Mouse (Mus musculus): ENCODE data around the gene Mybl2. TPM values are rescaled to one million over a fixed set of nuclear protein-coding genes. Genes with fewer than 3 reads are reported as not detected.

Mybl2 gene
- total and polyA plus RNA-seq, 3 experiments, result 60.8 to 145 TPM; not detected in 1

- no peaks in the 10 kb centered on the region for H3K4me1 ChIP-seq (ENCODE audit: control insufficient read depth in 1 of 2, insufficient read depth in 2 of 2, low read length in 2 of 2)
- H3K27me3 ChIP-seq (ENCODE audit: control insufficient read depth in 1 of 2, insufficient read depth in 2 of 2, low read length in 2 of 2), result no peaks in the 10 kb centered on the region
- peaks cover 0 to 4% of the 10 kb centered on the region in 2 experiments; a peak in 2 of 4 replicates for H3K36me3 ChIP-seq (ENCODE audit: control insufficient read depth in 1 of 2, insufficient read depth in 2 of 2, low read length in 2 of 2)
- H3K79me2 ChIP-seq (ENCODE audit: control insufficient read depth, insufficient read depth, low read length, poor library complexity), result no peaks in the 10 kb centered on the region
- DNase-seq (ENCODE audit: low read depth, low spot score), result no peak
- H3K27ac ChIP-seq (ENCODE audit: control insufficient read depth, low read depth, low read length), result no peak overlapping the region
- H3K9ac ChIP-seq (ENCODE audit: control insufficient read depth, low read depth, low read length, poor library complexity, severe bottlenecking), result no peak overlapping the region
- H3K4me3 ChIP-seq (ENCODE audit: control insufficient read depth in 1 of 2, insufficient read depth in 1 of 2, low read depth in 2 of 2, low read length in 2 of 2), result no peak overlapping the region
- no peaks in the 10 kb centered on the region for H3K9me3 ChIP-seq (replicated peaks; ENCODE audit: insufficient read depth, low read length)
- no peak for TF ChIP-seq E2F4 (IDR thresholded peaks at IDR 0.05; ENCODE audit: borderline replicate concordance, low read depth, low read length)
- no peak for TF ChIP-seq GATA1 (IDR thresholded peaks at IDR 0.05; ENCODE audit: low read depth, low read length)
- no peak for TF ChIP-seq SIN3A (IDR thresholded peaks at IDR 0.05; ENCODE audit: low read length)
- no peak for TF ChIP-seq BHLHE40 (IDR thresholded peaks at IDR 0.05; ENCODE audit: borderline replicate concordance, low read depth, low read length)
- TF ChIP-seq POLR2AphosphoS2 (IDR thresholded peaks at IDR 0.05; ENCODE audit: low read length), result no peak
- no peak for TF ChIP-seq MYC (IDR thresholded peaks at IDR 0.05; ENCODE audit: low read depth, low read length)
- no peak for TF ChIP-seq TCF12 (IDR thresholded peaks at IDR 0.05; ENCODE audit: low read depth, low read length)
- no peak for TF ChIP-seq MAFK (IDR thresholded peaks at IDR 0.05; ENCODE audit: borderline replicate concordance, low read depth, low read length)
- TF ChIP-seq EP300 (IDR thresholded peaks at IDR 0.05; ENCODE audit: low read depth in 1 of 2, low read length in 2 of 2), result no peak
- no peak for TF ChIP-seq ZNF384 (IDR thresholded peaks at IDR 0.05; ENCODE audit: low read depth, low read length)
Measured at GRCm38 (mm10) chr2:163074808-163075207, 20.3 kb downstream of the Mybl2 start.

- TF ChIP-seq TBP (IDR thresholded peaks at IDR 0.05; ENCODE audit: low read depth, low read length) (no peak), MAFK (IDR thresholded peaks at IDR 0.05; ENCODE audit: borderline replicate concordance, low read depth, low read length) (no peak), USF2 (IDR thresholded peaks at IDR 0.05; ENCODE audit: borderline replicate concordance in 1 of 2, insufficient read depth in 1 of 2, low read depth in 1 of 2, low read length in 2 of 2) (no peak), POLR2A (IDR thresholded peaks at IDR 0.05; ENCODE audit: control insufficient read depth in 1 of 2, insufficient read depth in 1 of 2, low read depth in 1 of 2, low read length in 2 of 2, poor library complexity in 1 of 2) (no peak), EP300 (IDR thresholded peaks at IDR 0.05; ENCODE audit: low read depth in 1 of 2, low read length in 2 of 2) (no peak), CTCF (IDR thresholded peaks at IDR 0.05 in 2 of 3, conservative IDR thresholded peaks at IDR 0.05 in 1 of 3; ENCODE audit: control insufficient read depth in 1 of 3, insufficient read depth in 1 of 3, low read depth in 2 of 3, low read length in 3 of 3, poor library complexity in 1 of 3, severe bottlenecking in 1 of 3) (no peak), POLR2AphosphoS5 (IDR thresholded peaks at IDR 0.05; ENCODE audit: borderline replicate concordance, low read depth, low read length) (no peak), E2F4 (IDR thresholded peaks at IDR 0.05; ENCODE audit: borderline replicate concordance, low read depth, low read length) (no peak), POLR2AphosphoS2 (IDR thresholded peaks at IDR 0.05; ENCODE audit: low read length) (no peak), RCOR1 (IDR thresholded peaks at IDR 0.05; ENCODE audit: low read depth, low read length) (no peak), HCFC1 (IDR thresholded peaks at IDR 0.05; ENCODE audit: low read depth, low read length) (no peak), BHLHE40 (IDR thresholded peaks at IDR 0.05; ENCODE audit: borderline replicate concordance, low read depth, low read length) (no peak), GABPA (IDR thresholded peaks at IDR 0.05; ENCODE audit: low read depth, low read length) (no peak), USF1 (IDR thresholded peaks at IDR 0.05; ENCODE audit: low read depth, low read length) (no peak), KAT2A (conservative IDR thresholded peaks at IDR 0.05; ENCODE audit: low read depth, low read length) (no peak), ZNF384 (IDR thresholded peaks at IDR 0.05; ENCODE audit: low read depth, low read length) (no peak)
Measured at GRCm38 (mm10) chr2:163075234-163075633, 20.7 kb downstream of the Mybl2 start.

More at GRCm38 (mm10) chr2:163075234-163075633, 20.7 kb downstream of the Mybl2 start:
- Histone ChIP-seq H3K4me1 (ENCODE audit: control insufficient read depth in 1 of 2, insufficient read depth in 2 of 2, low read length in 2 of 2) (no peaks in the 10 kb centered on the region), H3K79me2 (ENCODE audit: control insufficient read depth, insufficient read depth, low read length, poor library complexity) (no peaks in the 10 kb centered on the region), H3K27ac (ENCODE audit: control insufficient read depth, low read depth, low read length) (no peak overlapping the region), H3K9me3 (replicated peaks; ENCODE audit: insufficient read depth, low read length) (no peaks in the 10 kb centered on the region), H3K36me3 (ENCODE audit: control insufficient read depth in 1 of 2, insufficient read depth in 2 of 2, low read length in 2 of 2) (peaks cover 0 to 4% of the 10 kb centered on the region in 2 experiments; a peak in 2 of 4 replicates), H3K9ac (ENCODE audit: control insufficient read depth, low read depth, low read length, poor library complexity, severe bottlenecking) (no peak overlapping the region), H3K4me3 (ENCODE audit: control insufficient read depth in 1 of 2, insufficient read depth in 1 of 2, low read depth in 2 of 2, low read length in 2 of 2) (no peak overlapping the region), H3K27me3 (ENCODE audit: control insufficient read depth in 1 of 2, insufficient read depth in 2 of 2, low read length in 2 of 2) (no peaks in the 10 kb centered on the region)
- no peak for DNase-seq (ENCODE audit: low read depth, low spot score)

All from MEL (cell line).